Mouse (Mus musculus) heart, adult 2 months (tissue): Measurements from ENCODE around the gene Ankrd34a. TPM values are rescaled to one million over a fixed set of nuclear protein-coding genes. Genes with fewer than 3 reads are reported as not detected.

Experiments
- DNase-seq, 2 experiments: peaks; one replicate each; pipeline ENCODE4 v3.0.0; 2021
- H3K27ac ChIP-seq: fragments of 200-600 bp; 2 replicates; pipeline ENCODE4 v1.8.1; 2022
- H3K27me3 ChIP-seq: fragments of 200-500 bp; 2 replicates; pipeline ENCODE4 v1.6.1; 2012; ENCODE audit warnings: mild to moderate bottlenecking, low read length, inconsistent platforms, mixed read lengths; ENCODE audit not compliant: control insufficient read depth, insufficient read depth
- H3K36me3 ChIP-seq: fragments of 200-500 bp; 2 replicates; pipeline ENCODE4 v1.6.1; 2012; ENCODE audit warnings: low read length, inconsistent platforms; ENCODE audit not compliant: control insufficient read depth, insufficient read depth
- H3K4me1 ChIP-seq: fragments of 200-500 bp; 2 replicates; pipeline ENCODE4 v1.6.1; 2011; ENCODE audit warnings: low read length; ENCODE audit not compliant: control insufficient read depth, insufficient read depth
- H3K4me3 ChIP-seq: fragments of 200-600 bp; 2 replicates; pipeline ENCODE4 v1.8.1; 2022
- H3K79me2 ChIP-seq: fragments of 200-500 bp; replicated peaks from 2 replicates; pipeline ENCODE4 v1.6.1; 2012; ENCODE audit warnings: mild to moderate bottlenecking, inconsistent platforms, low read length, moderate library complexity, mixed read lengths; ENCODE audit not compliant: control insufficient read depth, insufficient read depth
- H3K9ac ChIP-seq: fragments of 200-500 bp; 2 replicates; pipeline ENCODE4 v1.6.1; 2012; ENCODE audit warnings: low read depth, mild to moderate bottlenecking, control low read depth, inconsistent platforms, low read length, mixed read lengths
- CTCF ChIP-seq: fragments of 200-600 bp; IDR thresholded peaks from 2 replicates; pipeline ENCODE4 v1.8.1; 2022; ENCODE audit warnings: antibody characterized with exemption, mild to moderate bottlenecking, moderate library complexity
- EP300 ChIP-seq: fragments of 200-500 bp; IDR thresholded peaks from 2 replicates; pipeline ENCODE4 v1.6.1; 2011; ENCODE audit warnings: low read depth, low read length, control low read depth; ENCODE audit not compliant: insufficient read depth
- POLR2A ChIP-seq: fragments of 200-500 bp; IDR thresholded peaks from 2 replicates; pipeline ENCODE4 v1.6.1; 2011; ENCODE audit warnings: mild to moderate bottlenecking, low read depth, low read length, control low read depth; ENCODE audit not compliant: insufficient read depth
- WGBS: fragments of 180-500 bp; shearing (Covaris S2); methylation state at CpG from one replicate; pipeline ENCODE4 v1.1.7; 2018; 5-methylcytosine and 5-hydroxymethylcytosine counted together
- intact Hi-C: fragments of 180-260 bp; cut with DNase I; formaldehyde crosslinking; loops from one replicate; pipeline ENCODE4 v1.15.1; 2025
- polyA plus RNA-seq: library from polyadenylated mRNA; depleted of rRNA; stranded (reverse); fragments of >200 nt; gene quantifications from 2 replicates; pipeline ENCODE4 v1.2.3, GENCODE M21; 2012
- total RNA-seq, 2 experiments: library from RNA; stranded (reverse); gene quantifications; 2 replicates each; pipeline ENCODE4 v1.2.3; 2021

The Ankrd34a gene
- total and polyA plus RNA-seq, 3 experiments = 1.3 to 2.4 (median 2.1) TPM

DNA sequence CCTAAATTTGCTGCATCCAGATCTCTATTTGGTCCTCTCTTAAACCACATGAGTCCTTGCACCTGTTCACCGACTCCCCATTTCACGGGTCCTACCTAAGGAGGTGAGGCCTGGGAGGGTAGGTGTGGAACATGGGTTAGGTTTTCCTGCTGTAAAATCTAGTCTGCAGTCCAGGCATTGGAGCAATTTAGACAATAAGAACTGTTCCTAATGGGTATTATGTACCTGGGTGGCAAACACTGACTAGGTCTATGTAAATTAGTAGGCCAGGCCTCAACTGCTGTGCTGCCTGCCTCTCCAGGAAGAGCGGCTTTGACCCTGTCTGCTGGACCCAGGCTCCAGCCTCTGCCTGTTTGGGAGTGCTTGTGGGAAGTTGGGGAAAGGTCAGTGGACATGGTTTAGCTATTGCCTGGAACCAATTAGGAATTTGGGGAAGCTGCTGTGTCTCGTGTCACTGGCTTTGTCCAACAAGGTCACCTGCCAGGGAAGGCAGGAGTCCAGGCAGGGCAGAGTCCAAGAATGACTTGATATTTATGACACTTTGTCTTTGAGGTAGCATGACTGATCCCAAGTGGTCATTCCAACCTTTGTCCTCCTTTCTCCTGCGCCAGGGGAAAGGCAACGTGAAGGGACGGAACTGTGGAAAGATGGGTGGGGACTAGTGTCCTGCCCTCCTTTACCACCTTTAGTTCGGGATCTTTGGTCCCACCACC lies 21.0 kb upstream of the Ankrd34a start:
- Histone ChIP-seq H3K36me3 (no peaks in the 10 kb centered on the region; the same call in none of the 2 replicates), H3K79me2 (no peaks in the 10 kb centered on the region), H3K4me1 (peaks cover 55% of the 10 kb centered on the region), H3K27ac (peak overlapping the region; percentile 100), H3K9ac (peak overlapping the region; percentile 54), H3K4me3 (peak overlapping the region; percentile 42; the same call in 1 of the 2 replicates), H3K27me3 (no peaks in the 10 kb centered on the region)
- DNase-seq = peak; percentile 82 to 89
- WGBS = 36% methylated on average over 8 of the region's 8 CpGs
- peak; percentile 100 for TF ChIP-seq EP300
- TF ChIP-seq POLR2A = peak; percentile 58
- no peak for TF ChIP-seq CTCF
- intact Hi-C loops = no loop called here

DNA sequence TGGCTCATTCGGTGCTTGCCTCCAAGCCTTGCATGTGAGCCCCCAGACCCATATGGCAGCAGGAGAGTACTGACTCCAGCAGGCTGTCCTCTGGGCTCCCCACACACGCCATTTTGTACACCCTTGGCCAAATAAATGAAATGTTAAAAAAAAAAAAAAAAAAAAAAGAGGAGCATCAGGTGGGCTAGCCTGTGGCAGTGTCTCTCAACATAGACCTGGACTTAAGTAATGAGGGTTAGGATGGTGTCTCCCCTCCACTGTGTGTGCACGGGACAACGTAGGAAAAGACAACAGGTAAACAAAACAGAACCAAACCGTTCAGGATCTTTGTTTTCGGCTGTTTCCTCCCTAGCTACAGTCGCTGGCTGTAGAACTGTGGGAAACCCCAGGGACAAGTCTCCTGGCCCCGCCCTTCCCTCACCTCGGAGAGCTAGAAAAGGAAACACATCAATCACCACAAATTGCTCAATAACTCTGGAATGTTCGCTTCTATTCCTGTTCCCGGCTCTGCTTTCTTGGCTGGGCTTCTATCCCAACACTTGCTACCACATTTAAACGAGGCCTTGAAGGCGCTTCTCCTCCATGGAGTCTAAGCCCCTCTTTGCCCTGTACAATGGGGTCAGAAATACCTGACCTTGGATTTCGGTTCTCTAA lies 20.3 kb upstream of the Ankrd34a start:
- intact Hi-C loops = loop anchor here (1.0 kb wide), 1 partner anchor 19 kb away; the partner anchor contains the start of gene Txnip
- 6% methylated on average over 14 of the region's 14 CpGs for WGBS

DNA sequence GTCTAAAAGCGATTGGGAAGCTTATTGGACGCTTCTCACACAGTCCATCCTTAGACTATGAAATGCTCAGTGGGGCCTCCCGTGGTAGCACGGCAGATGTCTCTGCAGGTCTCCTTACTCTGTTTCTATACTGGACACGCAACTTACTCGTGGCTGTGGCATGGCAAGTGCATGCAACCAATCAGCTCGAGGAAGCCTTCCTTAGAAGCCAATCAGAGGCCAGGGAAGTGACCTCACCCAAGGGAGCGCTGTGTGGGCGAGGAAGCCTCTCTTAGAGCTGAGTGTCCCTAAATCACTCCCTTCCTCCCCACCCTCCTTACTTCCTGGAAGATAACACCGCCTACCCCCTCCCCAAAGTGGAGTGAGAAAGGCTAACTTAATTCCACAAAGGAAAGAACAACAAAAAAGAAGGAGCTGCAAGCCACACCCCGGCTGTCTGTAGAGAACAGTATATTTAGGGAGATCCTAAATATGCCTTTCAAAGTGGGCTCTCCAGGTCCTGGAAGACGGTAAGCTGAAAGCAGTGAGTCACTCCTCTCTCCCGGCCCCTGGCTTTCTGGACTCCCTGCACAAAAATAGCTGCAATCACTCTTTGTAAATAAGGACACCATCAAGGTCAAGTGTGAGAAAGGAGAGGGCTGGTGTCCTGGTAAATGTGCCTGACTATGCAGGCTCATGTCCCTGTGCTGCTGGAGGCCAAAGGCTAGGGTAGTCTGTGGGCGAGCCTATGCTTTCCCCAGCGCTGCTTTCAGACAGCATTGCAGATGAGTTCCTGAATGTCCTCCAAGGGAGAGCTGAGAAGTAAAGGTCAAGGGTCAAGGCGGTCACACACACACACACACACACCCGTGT lies 19.5 kb upstream of the Ankrd34a start, which contains the start of gene Gm16253:
TSS of gene Gm16253 (plus strand) at position 295 of the 852 bp plus-strand sequence.
- peak within 1 kb of the TSS; percentile 100 for H3K27ac ChIP-seq
- no peaks in the 10 kb centered on the region for H3K79me2 ChIP-seq
- TF ChIP-seq EP300 (peak; percentile 92; the same call in 1 of the 2 replicates), POLR2A (peak; percentile 72), CTCF (peak; percentile 46)
- WGBS = 3% methylated on average over 17 of the region's 17 CpGs
- intact Hi-C loops = loop anchor here (1.0 kb wide), 1 partner anchor 20 kb away; the partner anchor contains the start of gene Txnip
- H3K36me3 ChIP-seq = no peaks in the 10 kb centered on the region; the same call in none of the 2 replicates
- DNase-seq = peak; percentile 92 to 95
- H3K27me3 ChIP-seq = no peaks in the 10 kb centered on the region
- peak within 1 kb of the TSS; percentile 84 for H3K9ac ChIP-seq
- peak within 1 kb of the TSS; percentile 42 for H3K4me3 ChIP-seq
- peaks cover 44% of the 10 kb centered on the region for H3K4me1 ChIP-seq

More for the DNA sequence above, 20.3 kb upstream of the Ankrd34a start:
- H3K4me1 ChIP-seq = peaks cover 49% of the 10 kb centered on the region
- H3K36me3 ChIP-seq = no peaks in the 10 kb centered on the region; the same call in none of the 2 replicates
- H3K27me3 ChIP-seq = no peaks in the 10 kb centered on the region
- H3K4me3 ChIP-seq = peak overlapping the region; percentile 42
- DNase-seq = peak; percentile 77 to 90
- no peaks in the 10 kb centered on the region for H3K79me2 ChIP-seq
- H3K27ac ChIP-seq = peak overlapping the region; percentile 100
- TF ChIP-seq EP300 = peak; percentile 93
- no peak for TF ChIP-seq CTCF
- TF ChIP-seq POLR2A = no peak
- H3K9ac ChIP-seq = peak overlapping the region; percentile 69

DNA sequence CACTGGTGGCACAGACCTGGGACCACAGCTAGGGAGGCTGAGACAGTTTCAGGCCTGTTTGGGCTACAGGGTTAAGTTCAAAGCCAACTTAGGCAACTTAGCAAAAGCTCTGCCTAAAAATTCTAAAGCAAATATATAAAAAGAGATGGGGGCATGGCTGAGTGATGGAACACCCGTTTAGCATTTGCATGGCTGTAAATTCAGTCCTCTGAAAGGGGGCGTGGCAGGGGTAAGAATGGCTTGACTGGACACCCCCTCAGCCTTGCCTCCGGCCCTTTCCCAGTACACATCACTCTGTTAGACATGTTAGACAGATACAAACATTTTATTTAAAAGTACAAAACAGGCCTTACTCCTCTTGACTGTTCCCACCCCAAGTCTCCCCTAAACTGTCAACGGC lies 18.9 kb upstream of the Ankrd34a start:
- peaks cover 43% of the 10 kb centered on the region for H3K4me1 ChIP-seq
- H3K27ac ChIP-seq = peak overlapping the region; percentile 100
- no peaks in the 10 kb centered on the region; the same call in none of the 2 replicates for H3K36me3 ChIP-seq
- TF ChIP-seq CTCF (no peak), EP300 (no peak)
- WGBS = 40% methylated on average over 4 of the region's 4 CpGs
- peak overlapping the region; percentile 84 for H3K9ac ChIP-seq
- DNase-seq = no peak
- no peaks in the 10 kb centered on the region for H3K79me2 ChIP-seq
- peak overlapping the region; percentile 35; the same call in 1 of the 2 replicates for H3K4me3 ChIP-seq
- H3K27me3 ChIP-seq = no peaks in the 10 kb centered on the region
- intact Hi-C loops = no loop called here

DNA sequence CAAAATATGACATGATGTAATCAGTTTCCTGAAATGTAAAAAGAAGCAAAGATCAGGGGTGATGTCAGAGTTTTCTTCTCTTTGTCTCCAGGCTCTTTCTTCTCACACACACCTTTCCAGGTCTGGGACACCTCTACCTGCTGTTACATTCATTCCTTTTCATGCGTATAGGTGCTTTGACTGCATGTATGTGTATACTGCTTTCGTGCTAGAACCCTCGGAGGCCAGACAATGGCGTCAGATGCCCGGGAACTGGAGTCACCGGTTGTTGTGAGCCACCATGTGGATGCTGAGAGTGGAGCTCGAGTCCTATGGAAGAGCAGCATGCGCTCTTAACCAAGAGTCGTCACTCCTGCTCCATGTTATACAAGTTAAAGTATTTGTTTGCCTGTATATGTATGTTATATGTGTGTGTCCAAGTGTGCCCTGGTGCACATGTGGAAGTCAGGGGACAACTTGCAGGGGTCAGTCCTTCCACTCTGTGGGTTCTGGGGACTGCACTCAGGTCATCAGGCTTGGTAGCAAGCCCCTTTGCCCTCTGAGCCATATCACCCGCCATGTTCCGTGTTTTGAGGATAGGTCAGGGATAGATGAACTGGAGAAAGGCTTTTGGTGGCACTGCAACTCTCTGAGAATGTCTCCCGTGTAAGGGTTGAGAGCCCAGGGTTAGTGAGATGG lies 17.7 kb upstream of the Ankrd34a start:
- peak; percentile 24 to 36 for DNase-seq
- Histone ChIP-seq H3K79me2 (no peaks in the 10 kb centered on the region), H3K27ac (peak overlapping the region; percentile 100), H3K4me3 (no peak overlapping the region), H3K27me3 (no peaks in the 10 kb centered on the region), H3K4me1 (peaks cover 38% of the 10 kb centered on the region), H3K36me3 (no peaks in the 10 kb centered on the region; the same call in none of the 2 replicates), H3K9ac (peak overlapping the region; percentile 26; the same call in 1 of the 2 replicates)
- no peak for TF ChIP-seq EP300
- no peak for TF ChIP-seq POLR2A
- TF ChIP-seq CTCF = peak; percentile 33
- WGBS = 58% methylated on average over 12 of the region's 12 CpGs
- intact Hi-C loops = no loop called here
